Mouse (Mus musculus) splenic B cell, adult 2 months (primary cell): Measurements from ENCODE around the gene Hspb2.

Experiments
- DNase-seq: peaks from one replicate; pipeline ENCODE4 v3.0.0-alpha.2; 2011; ENCODE audit warnings: low read depth, low spot score
- H3K27me3 ChIP-seq: 2 replicates; pipeline ENCODE4 v1.6.1; 2012; ENCODE audit warnings: mild to moderate bottlenecking, low read length, moderate library complexity, mixed read lengths; ENCODE audit not compliant: control insufficient read depth, poor library complexity, insufficient read depth, severe bottlenecking
- H3K36me3 ChIP-seq: 2 replicates; pipeline ENCODE4 v1.6.1; 2012; ENCODE audit warnings: mild to moderate bottlenecking, low read length, moderate library complexity, mixed read lengths; ENCODE audit not compliant: control insufficient read depth, poor library complexity, insufficient read depth, severe bottlenecking

Hspb2 gene

GRCm38 (mm10) chr9:50734989-50735388 is 17.2 kb downstream of the Hspb2 start:
- Histone ChIP-seq H3K36me3 (no peaks in the 10 kb centered on the region), H3K27me3 (no peaks in the 10 kb centered on the region; the same call in 1 of the 2 replicates)
- peak; percentile 63 for DNase-seq

- DNase-seq: no peak
- Histone ChIP-seq H3K27me3 (no peaks in the 10 kb centered on the region; the same call in 1 of the 2 replicates), H3K36me3 (no peaks in the 10 kb centered on the region)
Observed at GRCm38 (mm10) chr9:50732560-50732959, 19.6 kb downstream of the Hspb2 start.

GRCm38 (mm10) chr9:50729600-50729999 is 22.6 kb downstream of the Hspb2 start:
- no peak for DNase-seq
- Histone ChIP-seq H3K36me3 (no peaks in the 10 kb centered on the region), H3K27me3 (no peaks in the 10 kb centered on the region; the same call in none of the 2 replicates)

GRCm38 (mm10) chr9:50727925-50728651 is 24.1 kb downstream of the Hspb2 start:
- no peaks in the 10 kb centered on the region for H3K36me3 ChIP-seq
- no peaks in the 10 kb centered on the region; the same call in none of the 2 replicates for H3K27me3 ChIP-seq
- peak; percentile 57 for DNase-seq

- Histone ChIP-seq H3K27me3 (no peaks in the 10 kb centered on the region; the same call in 1 of the 2 replicates), H3K36me3 (no peaks in the 10 kb centered on the region)
- DNase-seq: no peak
Observed at GRCm38 (mm10) chr9:50727171-50727924, 24.8 kb downstream of the Hspb2 start.

GRCm38 (mm10) chr9:50725921-50726590 is 26.1 kb downstream of the Hspb2 start:
- H3K36me3 ChIP-seq: no peaks in the 10 kb centered on the region
- no peak for DNase-seq
- H3K27me3 ChIP-seq: no peaks in the 10 kb centered on the region; the same call in 1 of the 2 replicates

- no peak for DNase-seq
- H3K36me3 ChIP-seq: no peaks in the 10 kb centered on the region
Observed at GRCm38 (mm10) chr9:50724661-50725330, 27.4 kb downstream of the Hspb2 start.

GRCm38 (mm10) chr9:50724147-50724546 is 28.0 kb downstream of the Hspb2 start:
- Histone ChIP-seq H3K36me3 (no peaks in the 10 kb centered on the region), H3K27me3 (no peaks in the 10 kb centered on the region; the same call in 1 of the 2 replicates)
- DNase-seq: no peak

More at GRCm38 (mm10) chr9:50724661-50725330, 27.4 kb downstream of the Hspb2 start:
- no peaks in the 10 kb centered on the region; the same call in 1 of the 2 replicates for H3K27me3 ChIP-seq

GRCm38 (mm10) chr9:50723406-50723805 is 28.7 kb downstream of the Hspb2 start:
- Histone ChIP-seq H3K36me3 (no peaks in the 10 kb centered on the region), H3K27me3 (no peaks in the 10 kb centered on the region; the same call in 1 of the 2 replicates)
- DNase-seq: no peak

- H3K27me3 ChIP-seq: no peaks in the 10 kb centered on the region; the same call in 1 of the 2 replicates
- DNase-seq: no peak
- H3K36me3 ChIP-seq: no peaks in the 10 kb centered on the region
Observed at GRCm38 (mm10) chr9:50722451-50722911, 29.7 kb downstream of the Hspb2 start.

GRCm38 (mm10) chr9:50721061-50721460 is 31.1 kb downstream of the Hspb2 start:
- Histone ChIP-seq H3K27me3 (no peaks in the 10 kb centered on the region; the same call in 1 of the 2 replicates), H3K36me3 (no peaks in the 10 kb centered on the region)
- no peak for DNase-seq

- no peak for DNase-seq
- Histone ChIP-seq H3K36me3 (no peaks in the 10 kb centered on the region), H3K27me3 (no peaks in the 10 kb centered on the region)
Observed at GRCm38 (mm10) chr9:50718878-50719277, 33.3 kb downstream of the Hspb2 start.

GRCm38 (mm10) chr9:50714188-50714587 is 38.0 kb downstream of the Hspb2 start:
- no peaks in the 10 kb centered on the region for H3K27me3 ChIP-seq
- DNase-seq: no peak

GRCm38 (mm10) chr9:50711337-50711736 is 40.8 kb downstream of the Hspb2 start:
- Histone ChIP-seq H3K27me3 (no peaks in the 10 kb centered on the region), H3K36me3 (no peaks in the 10 kb centered on the region)
- DNase-seq: no peak

More at GRCm38 (mm10) chr9:50714188-50714587, 38.0 kb downstream of the Hspb2 start:
- H3K36me3 ChIP-seq: no peaks in the 10 kb centered on the region
